Mouse (Mus musculus) Patski (cell line): Measurements from ENCODE around the gene Dcakd. TPM values are rescaled to one million over a fixed set of nuclear protein-coding genes. Genes with fewer than 3 reads are reported as not detected.

Experiments used
- ATAC-seq: fragments of 100-300 bp; one replicate; pipeline ENCODE4 v1.8.0; 2021
- CTCF ChIA-PET: fragments of 350-600 bp; sonication (Branson Sonifier 250); formaldehyde crosslinking; loops from one replicate; lab custom pipeline; 2022; ENCODE audit warnings: inconsistent platforms; lab: Charles Lee
- POLR2A ChIA-PET: fragments of 350-600 bp; sonication (Branson Sonifier 250); formaldehyde crosslinking; loops from one replicate; lab custom pipeline; 2022; ENCODE audit warnings: antibody characterized with exemption, inconsistent platforms; lab: Charles Lee
- DNase-seq: peaks from one replicate; pipeline ENCODE4 v3.0.0-alpha.2; 2011; ENCODE audit warnings: low read depth, low spot score
- H3K27me3 ChIP-seq: fragments of 371-371 bp; one replicate; pipeline ENCODE4 v1.5.1; 2021
- CTCF ChIP-seq: fragments of 100-300 bp; IDR thresholded peaks from one replicate; pipeline ENCODE4 v1.5.1; 2021
- in situ Hi-C: fragments of 300-500 bp; cut with MboI; formaldehyde crosslinking; loops from 3 replicates; pipeline ENCODE4 v1.11.1; 2018; ENCODE audit warnings: low pct_unique_long_range_greater_than_20kb, mixed read lengths
- polyA plus RNA-seq: library from polyadenylated mRNA; unstranded; gene quantifications from one replicate; pipeline ENCODE4 v1.2.3, GENCODE M21; 2021

Gene Dcakd
- polyA plus RNA-seq = 60.6 TPM

GRCm38 (mm10) chr11:103028176-103028891, at the start of gene Dcakd, which contains the start of gene Nmt1:
Gene Dcakd, minus strand, starts transcription at chr11:103028333.
Gene Nmt1, plus strand, starts transcription at chr11:103028190.
- DNase-seq (peak; percentile 94), ATAC-seq (peak; percentile 93)
- in situ Hi-C loops = no loop called here
- H3K27me3 ChIP-seq = no peaks in the 10 kb centered on the region
- ChIA-PET CTCF (interaction anchor here (1.2 kb wide), 2 partner anchors 9 to 24 kb away, joined by 3 read pairs; no protein-coding TSS in a partner anchor), POLR2A (interaction anchor here (0.5 to 2.1 kb wide), 3 partner anchors 10 to 41 kb away, joined by 3 to 10 read pairs (median 3); no protein-coding TSS in a partner anchor)
- TF ChIP-seq CTCF = no peak

DNA sequence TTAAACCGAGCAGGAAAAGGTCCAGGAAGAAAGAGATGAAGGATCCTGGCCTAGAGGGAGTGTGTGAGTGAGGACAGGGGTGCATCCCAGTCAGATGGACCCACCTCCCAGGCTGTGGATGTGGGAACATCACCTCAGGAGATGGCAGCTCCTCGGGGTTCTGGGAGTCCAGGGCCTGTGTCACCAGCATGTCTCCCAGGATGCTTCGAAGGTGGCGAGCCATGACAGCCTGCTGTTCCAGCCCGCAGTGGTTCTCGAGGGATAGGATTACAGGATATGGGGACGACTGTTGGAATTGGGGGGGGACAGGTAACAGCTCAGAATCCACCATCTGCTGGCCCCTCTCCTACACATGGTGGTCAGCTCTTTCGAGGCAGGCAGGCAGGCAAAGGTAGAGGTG, 48.4 kb upstream of the Dcakd start:
- DNase-seq = no peak
- H3K27me3 ChIP-seq = no peaks in the 10 kb centered on the region
- ChIA-PET POLR2A (no interaction called here), CTCF (no interaction called here)
- in situ Hi-C loops = no loop called here
- ATAC-seq = no peak
- no peak for TF ChIP-seq CTCF

DNA sequence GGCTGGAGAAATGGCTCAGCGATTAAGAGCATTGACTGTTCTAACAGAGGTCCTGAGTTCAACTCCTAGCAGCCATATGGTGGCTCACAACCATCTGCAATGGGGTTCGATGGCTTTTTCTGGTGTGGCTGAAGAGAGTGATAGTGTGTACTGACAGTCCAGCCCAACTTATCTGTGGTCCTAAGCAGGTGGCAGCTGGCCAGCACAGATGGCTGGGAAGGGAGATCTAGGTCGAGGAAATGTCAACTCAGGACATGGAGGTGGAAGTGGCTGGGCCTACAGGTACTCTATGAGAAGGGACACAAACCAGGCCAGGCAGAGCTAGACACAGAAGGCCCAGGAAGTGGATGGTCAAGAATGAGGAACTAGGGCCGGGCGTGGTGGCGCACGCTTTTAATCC, 47.9 kb upstream of the Dcakd start:
- in situ Hi-C loops = no loop called here
- DNase-seq = no peak
- no peaks in the 10 kb centered on the region for H3K27me3 ChIP-seq
- ChIA-PET POLR2A (no interaction called here), CTCF (no interaction called here)
- ATAC-seq = no peak
- no peak for TF ChIP-seq CTCF

- no peak for TF ChIP-seq CTCF
- DNase-seq (no peak), ATAC-seq (no peak)
- no peaks in the 10 kb centered on the region for H3K27me3 ChIP-seq
- in situ Hi-C loops = no loop called here
- CTCF ChIA-PET = no interaction called here
- POLR2A ChIA-PET = no interaction called here
These were observed 46.7 kb upstream of the Dcakd start for GRCm38 (mm10) chr11:103074796-103075323.

DNA sequence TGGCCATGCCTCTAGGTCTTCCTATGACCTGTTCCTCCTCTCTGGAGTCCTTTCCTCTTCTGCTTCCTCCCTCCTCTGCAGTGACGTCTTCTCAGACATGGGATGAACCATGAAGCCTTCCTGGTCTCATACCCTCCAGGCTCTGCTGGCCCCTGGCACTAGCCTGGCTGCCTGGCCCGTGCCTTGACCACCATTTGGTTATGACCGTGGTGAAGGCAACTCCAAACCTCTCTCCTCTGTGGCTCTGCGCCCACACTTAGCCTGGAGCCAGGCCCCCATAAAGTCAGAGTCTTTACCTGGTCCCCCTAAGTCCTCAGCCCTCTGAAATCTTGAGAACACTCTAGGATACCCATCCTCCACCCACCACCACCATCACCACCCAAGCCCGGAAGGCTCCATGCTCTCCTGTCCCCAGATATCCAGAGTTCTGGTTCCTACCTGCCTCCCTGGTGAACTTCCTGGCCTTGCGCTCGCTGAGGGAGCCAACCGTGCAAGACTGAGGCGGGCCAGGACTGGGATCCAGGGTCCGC, 46.1 kb upstream of the Dcakd start:
- ChIA-PET CTCF (interaction anchor here (1.2 kb wide), 1 partner anchor 16 kb away, joined by 3 read pairs; no protein-coding TSS in a partner anchor), POLR2A (no interaction called here)
- ATAC-seq = no peak
- no peak for DNase-seq
- in situ Hi-C loops = no loop called here
- no peaks in the 10 kb centered on the region for H3K27me3 ChIP-seq
- TF ChIP-seq CTCF = no peak

DNA sequence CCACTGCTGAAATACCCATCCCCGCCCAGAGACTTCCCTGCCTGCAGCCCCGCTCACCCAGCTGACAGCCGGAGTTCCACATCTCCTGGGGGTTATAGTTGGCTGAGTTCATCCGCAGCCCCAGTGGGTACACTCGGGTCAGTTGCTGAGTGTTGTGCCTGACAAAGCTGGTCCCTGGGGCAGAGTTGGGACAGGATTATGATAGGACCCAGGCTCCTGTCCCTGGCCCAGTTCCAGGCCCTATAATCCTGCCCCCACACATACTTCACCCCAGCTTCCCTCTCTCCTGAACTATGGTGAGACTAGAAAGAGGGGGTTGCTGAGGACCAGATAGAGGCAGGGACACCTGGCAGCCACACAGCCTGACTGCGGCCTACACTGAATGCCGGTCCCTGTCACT, 45.5 kb upstream of the Dcakd start:
- DNase-seq (no peak), ATAC-seq (no peak)
- CTCF ChIA-PET = interaction anchor here (1.2 kb wide), 1 partner anchor 16 kb away, joined by 3 read pairs; no protein-coding TSS in a partner anchor
- TF ChIP-seq CTCF = no peak
- in situ Hi-C loops = no loop called here
- H3K27me3 ChIP-seq = no peaks in the 10 kb centered on the region
- POLR2A ChIA-PET = no interaction called here

- CTCF ChIA-PET = no interaction called here
- no peaks in the 10 kb centered on the region for H3K27me3 ChIP-seq
- DNase-seq = no peak
- no peak for TF ChIP-seq CTCF
- POLR2A ChIA-PET = no interaction called here
- ATAC-seq = no peak
- in situ Hi-C loops = no loop called here
These were observed 42.3 kb upstream of the Dcakd start for GRCm38 (mm10) chr11:103070322-103070880.

- no peaks in the 10 kb centered on the region for H3K27me3 ChIP-seq
- ChIA-PET CTCF (interaction anchor here (1.1 kb wide), 1 partner anchor 33 kb away, joined by 3 read pairs; no protein-coding TSS in a partner anchor), POLR2A (interaction anchor here (0.7 kb wide), 1 partner anchor 41 kb away, joined by 3 read pairs; the partner anchor contains the start of gene Dcakd)
- in situ Hi-C loops = no loop called here
- DNase-seq (no peak), ATAC-seq (no peak)
- no peak for TF ChIP-seq CTCF
These were observed 41.6 kb upstream of the Dcakd start for GRCm38 (mm10) chr11:103069731-103070130.

DNA sequence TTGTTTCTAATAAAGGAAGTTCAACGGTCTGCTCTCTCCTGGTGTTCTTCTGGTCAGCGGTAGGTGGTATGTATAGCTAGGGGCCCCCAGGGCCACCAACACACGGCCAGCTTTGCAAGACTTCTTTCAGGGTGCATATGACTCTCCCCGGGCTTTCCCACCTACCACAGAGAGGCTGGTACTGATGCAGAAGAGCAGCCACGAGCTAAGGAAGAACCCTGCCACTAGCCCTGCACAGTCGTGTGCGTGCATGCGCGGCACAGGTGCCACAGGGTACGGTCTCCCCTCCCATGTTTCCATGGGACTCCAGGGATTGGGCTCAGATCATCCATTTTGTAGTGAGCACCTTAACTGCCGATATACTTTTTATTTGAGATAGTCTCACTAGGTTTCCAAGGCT, 40.8 kb upstream of the Dcakd start:
- in situ Hi-C loops = no loop called here
- no peak for ATAC-seq
- CTCF ChIA-PET = interaction anchor here (1.1 to 1.9 kb wide), 2 partner anchors 15 to 34 kb away, joined by 3 to 5 read pairs (median 3); no protein-coding TSS in a partner anchor
- POLR2A ChIA-PET = interaction anchor here (0.7 to 1.3 kb wide), 3 partner anchors 10 to 41 kb away, joined by 3 to 5 read pairs (median 3); partner anchors contain the start of gene Dcakd
- no peaks in the 10 kb centered on the region for H3K27me3 ChIP-seq
- no peak for DNase-seq
- TF ChIP-seq CTCF = no peak

- in situ Hi-C loops = no loop called here
- H3K27me3 ChIP-seq = no peaks in the 10 kb centered on the region
- DNase-seq (no peak), ATAC-seq (no peak)
- no peak for TF ChIP-seq CTCF
- ChIA-PET POLR2A (interaction anchor here (0.7 to 1.3 kb wide), 3 partner anchors 9 to 26 kb away, joined by 3 to 5 read pairs (median 3); no protein-coding TSS in a partner anchor), CTCF (interaction anchor here (1.2 to 1.9 kb wide), 2 partner anchors 14 to 34 kb away, joined by 3 to 5 read pairs; no protein-coding TSS in a partner anchor)
These were observed 40.1 kb upstream of the Dcakd start for GRCm38 (mm10) chr11:103068272-103068671.
